Mouse (Mus musculus): ENCODE measurements around the gene Rbfox3. TPM values are rescaled to one million over a fixed set of nuclear protein-coding genes. Genes with fewer than 3 reads are reported as not detected.

Gene Rbfox3
- polyA plus RNA-seq, 1 experiment, result not detected

DNA sequence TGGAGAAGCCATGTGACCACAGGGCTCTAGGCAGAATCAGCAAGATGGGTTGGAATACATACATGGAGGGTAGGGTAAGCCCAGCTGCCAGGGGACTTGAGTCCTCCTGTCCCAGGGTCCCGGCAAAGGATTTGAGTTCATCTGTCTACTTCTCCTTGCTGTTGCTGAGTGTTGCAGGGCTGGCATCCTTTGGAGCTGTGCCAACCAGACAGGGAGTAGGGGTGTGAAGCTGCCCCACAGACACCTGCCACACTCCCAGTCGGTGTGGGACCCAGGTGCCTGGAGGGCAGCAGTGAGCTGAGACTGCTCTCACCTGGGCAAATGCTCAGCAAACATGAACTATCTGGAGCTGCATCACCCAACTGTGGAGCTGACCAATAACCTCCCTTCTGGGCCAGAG lies 390.5 kb downstream of the Rbfox3 start:
- TF ChIP-seq CTCF (IDR thresholded peaks at IDR 0.05; ENCODE audit: control insufficient read depth, insufficient read depth, low read length) (no peak), POLR2A (IDR thresholded peaks at IDR 0.05; ENCODE audit: borderline replicate concordance, control insufficient read depth, low read depth, low read length) (no peak)
- no peak overlapping the region for H3K4me3 ChIP-seq (replicated peaks; ENCODE audit: control insufficient read depth, low read depth, low read length)
- WGBS, result 79% methylated on average over 2 of the region's 2 CpGs
- no peak overlapping the region for H3K27ac ChIP-seq (ENCODE audit: control insufficient read depth, insufficient read depth, low read depth, low read length, poor library complexity)
- no peaks in the 10 kb centered on the region for H3K4me1 ChIP-seq (ENCODE audit: control insufficient read depth, insufficient read depth, low read length)

DNA sequence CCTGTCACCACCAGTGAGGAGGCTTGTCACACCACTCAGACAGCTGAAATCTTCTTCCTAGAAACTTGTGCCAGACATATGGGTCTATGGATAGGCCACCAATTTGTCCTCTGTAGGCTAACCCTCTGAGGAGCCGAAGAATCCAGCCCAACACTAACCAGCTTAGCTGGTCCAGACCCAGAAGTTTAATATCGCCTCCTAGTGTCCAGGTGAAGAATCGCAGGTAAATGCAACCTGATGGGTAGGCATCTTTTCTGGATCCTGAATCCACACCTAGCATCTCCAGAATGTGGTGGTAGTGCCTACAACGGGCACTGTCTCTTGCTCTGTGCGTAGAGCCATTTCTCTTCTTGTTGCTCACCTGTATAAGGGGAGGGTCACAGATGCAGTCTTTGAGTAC lies 391.1 kb downstream of the Rbfox3 start:
- no peak overlapping the region for H3K4me3 ChIP-seq (replicated peaks; ENCODE audit: control insufficient read depth, low read depth, low read length)
- H3K4me1 ChIP-seq (ENCODE audit: control insufficient read depth, insufficient read depth, low read length), result no peaks in the 10 kb centered on the region
- TF ChIP-seq CTCF (IDR thresholded peaks at IDR 0.05; ENCODE audit: control insufficient read depth, insufficient read depth, low read length), result peak; percentile 23; the same call in 1 of the 2 replicates
- no peak for TF ChIP-seq POLR2A (IDR thresholded peaks at IDR 0.05; ENCODE audit: borderline replicate concordance, control insufficient read depth, low read depth, low read length)
- 42% methylated on average over 5 of the region's 5 CpGs for WGBS
- no peak overlapping the region for H3K27ac ChIP-seq (ENCODE audit: control insufficient read depth, insufficient read depth, low read depth, low read length, poor library complexity)

DNA sequence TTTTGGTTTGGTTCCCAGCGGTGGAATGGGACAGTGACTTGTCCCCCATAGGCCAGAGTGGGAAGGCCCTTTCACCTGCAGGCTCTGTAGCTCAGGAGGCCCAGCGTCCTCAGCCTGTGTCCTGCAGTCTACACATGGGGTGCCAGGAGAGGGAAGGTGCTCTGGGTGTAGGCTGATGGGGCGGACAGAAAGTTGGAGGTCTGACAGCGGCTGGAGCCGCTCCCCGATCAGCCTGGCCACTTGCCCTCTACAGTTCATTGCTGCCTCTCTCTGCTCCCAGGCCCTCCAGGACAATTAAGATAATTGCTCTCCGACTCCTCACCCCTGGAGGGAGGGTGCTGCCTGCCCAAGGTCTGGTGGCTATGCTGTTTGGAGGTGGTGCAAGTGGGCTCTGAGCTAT lies 392.7 kb downstream of the Rbfox3 start:
- TF ChIP-seq CTCF (IDR thresholded peaks at IDR 0.05; ENCODE audit: control insufficient read depth, insufficient read depth, low read length), result no peak
- no peak for TF ChIP-seq POLR2A (IDR thresholded peaks at IDR 0.05; ENCODE audit: borderline replicate concordance, control insufficient read depth, low read depth, low read length)
- Histone ChIP-seq H3K4me1 (ENCODE audit: control insufficient read depth, insufficient read depth, low read length) (no peaks in the 10 kb centered on the region), H3K4me3 (replicated peaks; ENCODE audit: control insufficient read depth, low read depth, low read length) (no peak overlapping the region), H3K27ac (ENCODE audit: control insufficient read depth, insufficient read depth, low read depth, low read length, poor library complexity) (no peak overlapping the region)
- WGBS, result 85% methylated on average over 7 of the region's 7 CpGs

DNA sequence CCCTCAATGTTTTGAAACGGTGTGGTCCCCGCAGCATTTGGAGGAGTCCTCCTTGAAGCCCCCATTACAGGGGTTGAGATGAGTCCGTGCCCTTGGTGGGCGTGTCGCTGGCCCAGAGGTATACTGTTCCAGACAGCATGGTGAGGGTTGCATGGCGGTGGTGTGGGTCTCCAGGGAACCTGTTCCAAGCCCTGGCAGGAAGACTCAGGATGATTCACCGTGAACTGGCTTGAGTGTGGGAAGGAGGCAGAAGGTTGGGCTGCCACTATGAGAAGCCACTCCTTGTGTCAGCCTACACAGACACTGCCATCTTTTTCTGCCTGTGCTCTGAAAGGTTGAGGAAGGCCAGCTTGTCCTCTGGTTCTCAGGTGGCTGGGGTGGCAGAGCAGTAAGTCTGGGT lies 393.5 kb downstream of the Rbfox3 start:
- Histone ChIP-seq H3K4me1 (ENCODE audit: control insufficient read depth, insufficient read depth, low read length) (no peaks in the 10 kb centered on the region), H3K4me3 (replicated peaks; ENCODE audit: control insufficient read depth, low read depth, low read length) (no peak overlapping the region), H3K27ac (ENCODE audit: control insufficient read depth, insufficient read depth, low read depth, low read length, poor library complexity) (no peak overlapping the region)
- no peak for TF ChIP-seq CTCF (IDR thresholded peaks at IDR 0.05; ENCODE audit: control insufficient read depth, insufficient read depth, low read length)
- TF ChIP-seq POLR2A (IDR thresholded peaks at IDR 0.05; ENCODE audit: borderline replicate concordance, control insufficient read depth, low read depth, low read length), result no peak
- WGBS, result 79% methylated on average over 7 of the region's 7 CpGs

DNA sequence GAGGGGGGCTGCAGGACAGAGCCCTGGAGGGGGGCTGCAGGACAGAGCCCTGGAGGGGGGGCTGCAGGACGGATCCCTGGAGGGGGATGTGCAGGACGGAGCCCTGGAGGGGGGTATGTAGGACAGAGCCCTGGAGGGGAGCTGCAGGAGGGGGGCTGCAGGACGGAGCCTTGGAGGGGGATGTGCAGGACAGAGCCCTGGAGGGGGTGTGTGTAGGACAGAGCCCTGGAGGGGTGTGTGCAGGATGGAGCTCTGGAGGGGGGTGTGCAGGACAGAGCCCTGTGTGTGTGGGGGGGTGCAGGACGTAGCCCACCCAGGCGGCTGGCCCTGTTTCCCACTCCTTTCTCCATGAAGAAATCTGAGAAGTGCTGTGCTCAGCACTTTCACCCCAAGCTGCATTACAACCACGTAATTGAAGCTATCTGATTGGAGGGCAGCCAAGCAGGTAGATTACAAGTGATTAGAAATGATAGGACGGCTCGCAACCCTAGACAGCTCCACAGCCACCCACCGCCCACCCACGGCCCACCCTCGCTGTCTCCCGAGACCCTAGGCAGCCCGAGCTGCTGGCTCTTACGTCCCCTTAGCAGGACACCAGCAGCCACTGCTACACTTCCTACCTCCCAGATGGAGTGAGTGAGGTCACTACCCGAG lies 399.0 kb downstream of the Rbfox3 start:
- Histone ChIP-seq H3K4me1 (ENCODE audit: control insufficient read depth, insufficient read depth, low read length) (no peaks in the 10 kb centered on the region), H3K27ac (ENCODE audit: control insufficient read depth, insufficient read depth, low read depth, low read length, poor library complexity) (no peak overlapping the region), H3K4me3 (replicated peaks; ENCODE audit: control insufficient read depth, low read depth, low read length) (no peak overlapping the region)
- TF ChIP-seq CTCF (IDR thresholded peaks at IDR 0.05; ENCODE audit: control insufficient read depth, insufficient read depth, low read length), result no peak
- TF ChIP-seq POLR2A (IDR thresholded peaks at IDR 0.05; ENCODE audit: borderline replicate concordance, control insufficient read depth, low read depth, low read length), result no peak
- WGBS, result 66% methylated on average over 15 of the region's 15 CpGs

DNA sequence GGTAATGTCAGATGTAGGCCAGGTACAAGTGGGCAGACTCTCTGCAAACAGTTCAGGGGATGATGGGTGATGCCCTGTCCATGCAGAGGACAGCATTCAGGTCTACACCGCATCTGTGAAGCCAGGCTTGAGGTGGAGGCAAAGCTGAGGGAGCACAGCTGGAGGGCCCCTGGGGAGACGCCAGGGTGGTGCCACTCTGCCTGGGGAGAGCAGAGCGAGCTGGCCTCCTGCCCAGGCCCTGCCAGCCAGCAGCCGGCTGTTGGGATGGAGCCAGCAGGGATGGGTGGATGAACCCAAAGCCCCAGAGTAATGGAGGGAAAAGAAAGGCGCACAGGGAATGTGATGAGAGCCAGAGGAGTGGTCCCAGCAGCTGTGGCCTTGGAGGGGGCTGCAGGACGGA lies 399.5 kb downstream of the Rbfox3 start:
- 63% methylated on average over 6 of the region's 6 CpGs for WGBS
- no peak for TF ChIP-seq POLR2A (IDR thresholded peaks at IDR 0.05; ENCODE audit: borderline replicate concordance, control insufficient read depth, low read depth, low read length)
- TF ChIP-seq CTCF (IDR thresholded peaks at IDR 0.05; ENCODE audit: control insufficient read depth, insufficient read depth, low read length), result no peak

DNA sequence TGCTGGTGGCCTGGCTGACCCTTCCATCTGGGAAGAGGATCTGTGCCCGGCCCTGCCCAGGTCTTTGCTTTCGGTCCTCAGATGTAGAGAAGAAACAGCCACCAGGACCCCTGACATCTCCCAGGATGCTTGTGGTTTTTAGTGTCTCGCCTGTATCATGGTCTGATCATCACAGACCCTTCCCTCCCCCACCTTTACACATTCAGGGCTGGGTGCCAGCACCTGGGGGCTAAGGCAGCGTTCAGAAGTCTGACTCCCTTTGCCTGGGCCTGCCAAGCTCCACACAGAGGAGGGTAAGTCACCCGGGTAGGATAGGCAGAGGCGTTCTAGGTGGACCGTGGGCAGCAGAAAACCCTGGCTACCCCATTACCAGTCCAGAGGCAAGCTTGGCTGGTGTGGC lies 403.1 kb downstream of the Rbfox3 start:
- H3K27ac ChIP-seq (ENCODE audit: control insufficient read depth, insufficient read depth, low read depth, low read length, poor library complexity), result no peak overlapping the region
- no peak for TF ChIP-seq CTCF (IDR thresholded peaks at IDR 0.05; ENCODE audit: control insufficient read depth, insufficient read depth, low read length)
- no peak for TF ChIP-seq POLR2A (IDR thresholded peaks at IDR 0.05; ENCODE audit: borderline replicate concordance, control insufficient read depth, low read depth, low read length)
- H3K4me1 ChIP-seq (ENCODE audit: control insufficient read depth, insufficient read depth, low read length), result no peaks in the 10 kb centered on the region; the same call in 1 of the 2 replicates
- 70% methylated on average over 7 of the region's 7 CpGs for WGBS
- H3K4me3 ChIP-seq (replicated peaks; ENCODE audit: control insufficient read depth, low read depth, low read length), result no peak overlapping the region

More for the DNA sequence above, 399.5 kb downstream of the Rbfox3 start:
- H3K27ac ChIP-seq (ENCODE audit: control insufficient read depth, insufficient read depth, low read depth, low read length, poor library complexity), result no peak overlapping the region
- H3K4me1 ChIP-seq (ENCODE audit: control insufficient read depth, insufficient read depth, low read length), result no peaks in the 10 kb centered on the region
- no peak overlapping the region for H3K4me3 ChIP-seq (replicated peaks; ENCODE audit: control insufficient read depth, low read depth, low read length)

DNA sequence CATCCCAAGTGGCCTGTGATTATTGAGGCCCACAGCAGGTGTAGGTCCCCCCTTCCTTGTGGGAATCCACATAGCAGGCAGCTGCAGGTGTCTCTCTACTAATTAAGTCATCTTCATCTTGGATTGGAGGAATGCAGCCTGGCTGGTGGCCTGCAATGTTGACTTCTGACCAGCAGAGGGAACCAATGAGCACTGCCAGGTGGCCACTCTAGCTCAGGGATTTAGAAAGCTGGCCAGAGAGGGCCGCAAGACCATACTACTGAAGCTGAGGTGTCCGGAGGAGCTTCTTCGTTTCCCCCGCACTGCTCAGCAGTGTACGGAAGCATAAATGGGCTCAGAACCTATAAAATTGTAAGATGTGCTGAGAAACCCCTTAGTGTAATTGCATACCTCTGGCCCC lies 403.5 kb downstream of the Rbfox3 start:
- no peak overlapping the region for H3K27ac ChIP-seq (ENCODE audit: control insufficient read depth, insufficient read depth, low read depth, low read length, poor library complexity)
- H3K4me3 ChIP-seq (replicated peaks; ENCODE audit: control insufficient read depth, low read depth, low read length), result no peak overlapping the region
- 22% methylated on average over 5 of the region's 5 CpGs for WGBS
- H3K4me1 ChIP-seq (ENCODE audit: control insufficient read depth, insufficient read depth, low read length), result no peaks in the 10 kb centered on the region; the same call in 1 of the 2 replicates
- TF ChIP-seq CTCF (IDR thresholded peaks at IDR 0.05; ENCODE audit: control insufficient read depth, insufficient read depth, low read length) (peak; percentile 90), POLR2A (IDR thresholded peaks at IDR 0.05; ENCODE audit: borderline replicate concordance, control insufficient read depth, low read depth, low read length) (no peak)

DNA sequence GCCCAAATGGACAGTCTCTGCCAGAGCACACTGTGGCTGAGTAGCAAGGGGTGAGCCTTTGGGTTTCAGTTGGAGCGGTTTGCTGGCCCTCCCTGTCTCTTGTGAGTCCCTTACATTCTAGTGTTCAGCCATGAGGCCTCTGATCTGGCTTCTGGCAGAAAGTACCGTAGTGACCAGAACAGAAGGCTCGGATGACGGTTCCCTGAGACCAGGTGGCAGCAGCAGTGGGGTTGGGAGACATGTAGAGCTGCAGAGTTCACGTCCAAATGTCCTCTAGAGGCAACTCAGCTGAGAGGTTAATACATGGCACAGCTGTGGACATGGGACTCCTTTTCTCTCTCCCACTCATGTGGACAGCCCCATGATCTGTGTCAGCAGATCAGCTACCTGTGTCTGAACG lies 404.3 kb downstream of the Rbfox3 start:
- no peak overlapping the region for H3K4me3 ChIP-seq (replicated peaks; ENCODE audit: control insufficient read depth, low read depth, low read length)
- 76% methylated on average over 6 of the region's 6 CpGs for WGBS
- no peak overlapping the region for H3K27ac ChIP-seq (ENCODE audit: control insufficient read depth, insufficient read depth, low read depth, low read length, poor library complexity)
- H3K4me1 ChIP-seq (ENCODE audit: control insufficient read depth, insufficient read depth, low read length), result no peaks in the 10 kb centered on the region; the same call in 1 of the 2 replicates
- TF ChIP-seq CTCF (IDR thresholded peaks at IDR 0.05; ENCODE audit: control insufficient read depth, insufficient read depth, low read length) (no peak), POLR2A (IDR thresholded peaks at IDR 0.05; ENCODE audit: borderline replicate concordance, control insufficient read depth, low read depth, low read length) (no peak)
